Mouse (Mus musculus) heart, adult 2 months (tissue): ENCODE measurements around the gene Dis3l2.

ENCODE experiments used
- CTCF ChIP-seq: fragments of 200-600 bp; IDR thresholded peaks from 2 replicates; pipeline ENCODE4 v1.8.1; 2022; ENCODE audit warnings: antibody characterized with exemption, mild to moderate bottlenecking, moderate library complexity
- EP300 ChIP-seq: fragments of 200-500 bp; IDR thresholded peaks from 2 replicates; pipeline ENCODE4 v1.6.1; 2011; ENCODE audit warnings: low read depth, low read length, control low read depth; ENCODE audit not compliant: insufficient read depth
- POLR2A ChIP-seq: fragments of 200-500 bp; IDR thresholded peaks from 2 replicates; pipeline ENCODE4 v1.6.1; 2011; ENCODE audit warnings: mild to moderate bottlenecking, low read depth, low read length, control low read depth; ENCODE audit not compliant: insufficient read depth

- TF ChIP-seq POLR2A (no peak), CTCF (no peak), EP300 (no peak)
Observed at GRCm38 (mm10) chr1:87089251-87089650, 385.6 kb downstream of the Dis3l2 start.
